ENCODE assay signal across 10 mouse cellular contexts in genomic region chr2:168466066-168466465, GRCm38 (mm10).
DNase-seq lines count a peak whose midpoint lies in the region; ATAC-seq and TF ChIP-seq lines count a peak whose summit lies in the region.
"Had no signal": no experiment of that assay in that cellular context is flagged by ENCODE, and none has a peak within 500 bp of the region (broad histone marks: within the 10 kb centered on the region; RNA-seq: fewer than 3 reads in every experiment).

No protein-coding gene starts in this region.

- no peak for TF ChIP-seq CTCF in Patski (IDR thresholded peaks at IDR 0.05)
- no peak for TF ChIP-seq CTCF in embryonic fibroblast, embryonic 13.5 days (IDR thresholded peaks at IDR 0.05; ENCODE audit: borderline replicate concordance, insufficient read depth, low read length)
- no peak for TF ChIP-seq CTCF in kidney, adult 2 months (conservative IDR thresholded peaks at IDR 0.05; ENCODE audit: insufficient read depth, insufficient read length, low read depth, low read length)

- H3K4me1 ChIP-seq in hindbrain, embryonic 10.5 days (replicated peaks): peaks cover 25% of the 10 kb centered on the region
- H3K4me1 ChIP-seq in hindbrain, embryonic 11.5 days (replicated peaks; ENCODE audit: control insufficient read depth, insufficient read depth, low read length): no peaks in the 10 kb centered on the region
- peaks cover 14% of the 10 kb centered on the region for H3K4me1 ChIP-seq in embryonic fibroblast, embryonic 13.5 days (ENCODE audit: control insufficient read depth, insufficient read depth, low read length)
- H3K4me1 ChIP-seq in limb, embryonic 10.5 days: peaks cover 32% of the 10 kb centered on the region
- no peaks in the 10 kb centered on the region for H3K4me1 ChIP-seq in kidney, adult 2 months (ENCODE audit: control insufficient read depth, insufficient read depth, low read length)

- TF ChIP-seq POLR2A in embryonic fibroblast, embryonic 13.5 days (IDR thresholded peaks at IDR 0.05; ENCODE audit: low read depth, low read length): no peak
- TF ChIP-seq POLR2A in kidney, adult 2 months (IDR thresholded peaks at IDR 0.05; ENCODE audit: low read depth, low read length): no peak

- H3K36me3 ChIP-seq in hindbrain, embryonic 10.5 days: no peaks in the 10 kb centered on the region
- H3K36me3 ChIP-seq in hindbrain, embryonic 11.5 days (ENCODE audit: control insufficient read depth, insufficient read depth, low read length): no peaks in the 10 kb centered on the region
- no peaks in the 10 kb centered on the region for H3K36me3 ChIP-seq in limb, embryonic 10.5 days
- no peaks in the 10 kb centered on the region for H3K36me3 ChIP-seq in kidney, adult 2 months (ENCODE audit: control insufficient read depth, insufficient read depth, low read length)
- H3K36me3 ChIP-seq: limb, embryonic 12.5 days; midbrain, embryonic 12.5 days had no signal

- CTCF ChIA-PET in Patski (lab: Charles Lee): interaction anchor here (5.6 kb wide), 1 partner anchor 164 kb away, joined by 38 read pairs; no protein-coding TSS in a partner anchor

- no peak overlapping the region for H3K4me2 ChIP-seq in hindbrain, embryonic 11.5 days (replicated peaks; ENCODE audit: low read depth, low read length)
- H3K4me2 ChIP-seq: limb, embryonic 12.5 days; midbrain, embryonic 12.5 days had no signal

- no peak overlapping the region for H3K4me3 ChIP-seq in hindbrain, embryonic 10.5 days
- H3K4me3 ChIP-seq in hindbrain, embryonic 11.5 days (ENCODE audit: low read depth, low read length): no peak overlapping the region
- H3K4me3 ChIP-seq in embryonic fibroblast, embryonic 13.5 days (ENCODE audit: insufficient read depth, low read length): no peak overlapping the region
- no peak overlapping the region for H3K4me3 ChIP-seq in limb, embryonic 10.5 days
- H3K4me3 ChIP-seq in kidney, adult 2 months (ENCODE audit: insufficient read depth, low read depth, low read length): no peak overlapping the region
- H3K4me3 ChIP-seq: limb, embryonic 12.5 days; midbrain, embryonic 12.5 days had no signal

- 39% methylated on average over 9 of the region's 9 CpGs for WGBS in hindbrain, embryonic 10.5 days
- 40% methylated on average over 9 of the region's 9 CpGs for whole genome bisulfite sequencing in hindbrain, embryonic 11.5 days
- 35% methylated on average over 9 of the region's 9 CpGs for WGBS in limb, embryonic 10.5 days
- WGBS in kidney, adult 2 months: 71% methylated on average over 9 of the region's 9 CpGs

- no peak overlapping the region for H3K9ac ChIP-seq in hindbrain, embryonic 11.5 days (ENCODE audit: low read depth, low read length)
- H3K9ac ChIP-seq: limb, embryonic 12.5 days; midbrain, embryonic 12.5 days had no signal

- no peak for DNase-seq in hindbrain, embryonic 10.5 days (ENCODE audit: low spot score)
- no peak for DNase-seq in hindbrain, embryonic 11.5 days (ENCODE audit: low spot score)
- DNase-seq in Patski (ENCODE audit: low read depth, low spot score): peak; percentile 72
- DNase-seq in limb, embryonic 10.5 days (ENCODE audit: low spot score): no peak
- no peak for DNase-seq in left cerebral cortex, adult 18-20 months (ENCODE audit: low spot score in 2 of 2)
- DNase-seq in spleen, postnatal 14 days (ENCODE audit: low spot score in 2 of 2): no peak
- DNase-seq in kidney, adult 2 months: no peak

- no peak for ATAC-seq in hindbrain, embryonic 11.5 days (ENCODE audit: low FRiP score)
- ATAC-seq in Patski: peak; percentile 55

- H3K27ac ChIP-seq in hindbrain, embryonic 10.5 days: peak overlapping the region; percentile 40; the same call in 1 of the 2 replicates
- no peak overlapping the region for H3K27ac ChIP-seq in hindbrain, embryonic 11.5 days (ENCODE audit: low read depth, low read length)
- H3K27ac ChIP-seq in embryonic fibroblast, embryonic 13.5 days (ENCODE audit: insufficient read depth, low read length): peak overlapping the region; percentile 46
- peak overlapping the region; percentile 27; the same call in 1 of the 2 replicates for H3K27ac ChIP-seq in limb, embryonic 10.5 days
- H3K27ac ChIP-seq in kidney, adult 2 months (ENCODE audit: insufficient read depth, low read depth, low read length): no peak overlapping the region
- H3K27ac ChIP-seq: limb, embryonic 12.5 days; midbrain, embryonic 12.5 days had no signal

- in situ Hi-C loops in Patski (cut with MboI; ENCODE audit: low pct_unique_long_range_greater_than_20kb): loop anchor here (5.0 to 25.0 kb wide), 3 partner anchors 81 to 421 kb away; no protein-coding TSS in a partner anchor

- H3K9me3 ChIP-seq in hindbrain, embryonic 10.5 days: no peaks in the 10 kb centered on the region
- H3K9me3 ChIP-seq in hindbrain, embryonic 11.5 days (ENCODE audit: control insufficient read depth, low read length): no peaks in the 10 kb centered on the region
- H3K9me3 ChIP-seq in limb, embryonic 10.5 days (replicated peaks): no peaks in the 10 kb centered on the region
- H3K9me3 ChIP-seq: limb, embryonic 12.5 days; midbrain, embryonic 12.5 days had no signal

- 0 out of 2 replicates have a peak, but pooled peaks cover 4% of the 10 kb centered on the region for H3K27me3 ChIP-seq in hindbrain, embryonic 10.5 days (ENCODE audit: insufficient read depth, poor library complexity, severe bottlenecking)
- no peaks in the 10 kb centered on the region for H3K27me3 ChIP-seq in hindbrain, embryonic 11.5 days (ENCODE audit: control insufficient read depth, insufficient read depth, low read length)
- no peaks in the 10 kb centered on the region for H3K27me3 ChIP-seq in Patski
- H3K27me3 ChIP-seq in limb, embryonic 10.5 days (ENCODE audit: low read depth, poor library complexity, severe bottlenecking): peaks cover 15% of the 10 kb centered on the region
- H3K27me3 ChIP-seq in kidney, adult 2 months (replicated peaks; ENCODE audit: control insufficient read depth, insufficient read depth, low read length): no peaks in the 10 kb centered on the region
- H3K27me3 ChIP-seq: midbrain, embryonic 12.5 days had no signal

- POLR2A ChIA-PET in Patski (lab: Charles Lee): no interaction called here

Comparison
In these comparisons a context has a peak if more than half of its experiments do, and no peak if none do; other contexts are left out.
1. H3K27ac ChIP-seq: peak in hindbrain, embryonic 10.5 days (single experiment), embryonic fibroblast, embryonic 13.5 days (single experiment) and limb, embryonic 10.5 days (single experiment); none in hindbrain, embryonic 11.5 days (single experiment) and kidney, adult 2 months (single experiment).